Mouse (Mus musculus) limb, embryonic 14.5 days (tissue): ENCODE measurements around the gene Tcf12. TPM values are rescaled to one million over a fixed set of nuclear protein-coding genes. Genes with fewer than 3 reads are reported as not detected.

Experiments
- ATAC-seq: fragments of 200-750 bp; cut with Nextera tagmentation; 2 replicates; pipeline ENCODE4 v1.8.0; 2017; ENCODE audit warnings: low read depth, moderate number of reproducible peaks, moderate TSS enrichment; ENCODE audit not compliant: low FRiP score
- DNase-seq: peaks from one replicate; pipeline ENCODE4 v3.0.0-alpha.2; 2015; ENCODE audit warnings: low spot score
- H3K27ac ChIP-seq: fragments of 300-500 bp; sonication (generic); replicated peaks from 2 replicates; pipeline ENCODE4 v1.5.1; 2014; ENCODE audit warnings: low read depth, mild to moderate bottlenecking, low read length, moderate library complexity, mixed read lengths
- H3K27me3 ChIP-seq: fragments of 300-500 bp; sonication (generic); 2 replicates; pipeline ENCODE4 v1.6.1; 2014; ENCODE audit warnings: low read length, mixed read lengths; ENCODE audit not compliant: control insufficient read depth, insufficient read depth
- H3K36me3 ChIP-seq: fragments of 300-500 bp; sonication (generic); 2 replicates; pipeline ENCODE4 v1.6.1; 2014; ENCODE audit warnings: mild to moderate bottlenecking, low read length, moderate library complexity, mixed read lengths; ENCODE audit not compliant: control insufficient read depth, insufficient read depth
- H3K4me1 ChIP-seq: fragments of 300-500 bp; sonication (generic); 2 replicates; pipeline ENCODE4 v1.6.1; 2014; ENCODE audit warnings: antibody characterized with exemption, low read length, mixed read lengths; ENCODE audit not compliant: control insufficient read depth, insufficient read depth
- H3K4me2 ChIP-seq: fragments of 300-500 bp; sonication (generic); replicated peaks from 2 replicates; pipeline ENCODE4 v1.6.1; 2014; ENCODE audit warnings: low read depth, mild to moderate bottlenecking, low read length, moderate library complexity; ENCODE audit not compliant: severe bottlenecking
- H3K4me3 ChIP-seq: fragments of 300-500 bp; sonication (generic); replicated peaks from 2 replicates; pipeline ENCODE4 v1.5.1; 2014; ENCODE audit warnings: low read length
- H3K9ac ChIP-seq: fragments of 300-500 bp; sonication (generic); 2 replicates; pipeline ENCODE4 v1.6.1; 2014; ENCODE audit warnings: mild to moderate bottlenecking, low read depth, low read length, moderate library complexity; ENCODE audit not compliant: severe bottlenecking
- H3K9me3 ChIP-seq: fragments of 300-500 bp; sonication (generic); 2 replicates; pipeline ENCODE4 v1.6.1; 2016; ENCODE audit warnings: low read length; ENCODE audit not compliant: control insufficient read depth
- POLR2A ChIP-seq: fragments of 200-500 bp; IDR thresholded peaks from 2 replicates; pipeline ENCODE4 v1.8.0; 2012; ENCODE audit warnings: inconsistent platforms, mild to moderate bottlenecking, moderate library complexity, borderline replicate concordance; ENCODE audit not compliant: insufficient read depth, insufficient read length; ENCODE audit errors: extremely low read depth
- WGBS: fragments of 180-500 bp; shearing (Covaris S2); extraction: QIAGEN DNeasy Blood & Tissue Kit; methylation state at CpG from one replicate; pipeline ENCODE4 v1.1.7; 2014; 5-methylcytosine and 5-hydroxymethylcytosine counted together
- polyA plus RNA-seq, 2 experiments: library from polyadenylated mRNA; depleted of rRNA in 1 of 2; stranded (reverse) in 1 of 2; unstranded in 1 of 2; fragments of >200 nt; fragmentation: Nextera tagmentation in 1 of 2; extraction: Ambion mirVana in 1 of 2; gene quantifications; 2 replicates each; pipeline versions ENCODE4 v1.2.1 to v1.2.3; 2012 to 2014

Tcf12 gene
- polyA plus RNA-seq, 2 experiments, result 111 to 158 TPM

DNA sequence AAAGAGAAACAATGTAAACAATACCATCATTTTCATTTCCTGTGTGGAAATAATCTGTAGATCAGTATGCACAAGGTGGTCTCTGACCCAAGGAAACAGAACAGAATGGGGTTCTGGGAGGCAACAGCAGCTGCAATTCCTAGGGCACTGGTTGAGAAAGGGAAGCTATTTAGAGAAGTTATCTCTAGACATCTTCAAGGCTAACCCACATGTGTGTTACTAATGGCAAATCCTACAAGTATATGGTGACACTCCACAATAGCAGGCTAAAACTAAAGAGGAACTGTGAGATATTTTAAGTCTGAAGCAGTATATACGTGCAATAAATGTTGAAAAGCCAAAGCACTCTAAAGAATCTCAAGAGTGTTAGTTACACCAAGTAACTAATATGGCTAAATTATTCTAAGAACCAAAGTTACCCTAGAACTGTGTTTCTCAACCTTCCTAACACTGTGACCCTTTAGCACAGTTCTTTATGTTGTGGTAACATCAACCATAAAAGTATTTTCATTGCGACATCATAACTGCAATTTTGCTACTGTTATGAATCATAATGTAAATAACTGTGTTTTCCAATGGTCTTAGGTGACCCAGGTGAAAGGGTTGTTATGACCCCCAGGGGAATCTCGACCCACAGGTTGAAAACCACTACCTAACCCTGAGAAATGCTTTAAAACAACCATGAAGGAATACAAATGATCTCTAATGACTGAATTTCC lies 22.6 kb downstream of the Tcf12 start:
- no peak for ATAC-seq
- H3K4me1 ChIP-seq, result peaks cover 6% of the 10 kb centered on the region; the same call in 1 of the 2 replicates
- no peaks in the 10 kb centered on the region for H3K27me3 ChIP-seq
- H3K4me3 ChIP-seq, result no peak overlapping the region
- DNase-seq, result no peak
- no peak overlapping the region for H3K9ac ChIP-seq
- no peaks in the 10 kb centered on the region for H3K36me3 ChIP-seq
- no peaks in the 10 kb centered on the region for H3K9me3 ChIP-seq
- WGBS, result 82% methylated on average over 3 of the region's 3 CpGs
- H3K27ac ChIP-seq, result no peak overlapping the region
- no peak for TF ChIP-seq POLR2A
- H3K4me2 ChIP-seq, result no peak overlapping the region

GRCm38 (mm10) chr9:72085017-72085416 lies 26.7 kb downstream of the Tcf12 start:
- Histone ChIP-seq H3K9me3 (no peaks in the 10 kb centered on the region), H3K36me3 (no peaks in the 10 kb centered on the region), H3K27ac (no peak overlapping the region), H3K9ac (no peak overlapping the region), H3K4me2 (no peak overlapping the region), H3K27me3 (no peaks in the 10 kb centered on the region), H3K4me1 (peaks cover 7% of the 10 kb centered on the region; the same call in 1 of the 2 replicates), H3K4me3 (no peak overlapping the region)
- ATAC-seq (no peak), DNase-seq (no peak)
- no peak for TF ChIP-seq POLR2A
- 68% methylated on average over 3 of the region's 3 CpGs for WGBS

- no peak overlapping the region for H3K4me2 ChIP-seq
- H3K27me3 ChIP-seq, result no peaks in the 10 kb centered on the region
- H3K4me1 ChIP-seq, result peaks cover 7% of the 10 kb centered on the region; the same call in 1 of the 2 replicates
- no peak overlapping the region for H3K27ac ChIP-seq
- H3K9ac ChIP-seq, result no peak overlapping the region
- no peaks in the 10 kb centered on the region for H3K9me3 ChIP-seq
- ATAC-seq, result no peak
- DNase-seq, result no peak
- no peak overlapping the region for H3K4me3 ChIP-seq
- H3K36me3 ChIP-seq, result no peaks in the 10 kb centered on the region
- TF ChIP-seq POLR2A, result no peak
Measured at GRCm38 (mm10) chr9:72084131-72084530, 27.5 kb downstream of the Tcf12 start.

DNA sequence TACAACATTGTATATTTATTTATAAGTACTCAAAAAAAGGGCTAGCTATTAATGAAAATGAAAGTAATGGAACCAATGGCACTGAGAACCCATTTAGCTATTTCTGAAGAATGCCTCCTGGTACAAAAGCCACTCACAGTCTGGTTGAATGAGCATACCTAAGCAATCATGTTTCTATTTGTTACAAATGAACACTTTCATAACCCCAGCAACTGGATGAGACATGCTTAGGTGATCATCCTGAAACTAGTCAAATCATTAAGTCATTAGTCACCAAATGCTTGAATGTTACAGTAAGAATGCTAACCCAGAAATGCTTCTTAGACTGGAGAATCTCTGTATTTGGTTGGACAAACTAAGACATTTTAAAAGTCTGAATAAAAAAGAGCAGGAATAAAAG lies 35.5 kb downstream of the Tcf12 start:
- no peaks in the 10 kb centered on the region for H3K9me3 ChIP-seq
- H3K4me1 ChIP-seq, result no peaks in the 10 kb centered on the region
- no peak overlapping the region for H3K27ac ChIP-seq
- H3K9ac ChIP-seq, result no peak overlapping the region
- ATAC-seq (no peak), DNase-seq (no peak)
- no peaks in the 10 kb centered on the region for H3K36me3 ChIP-seq
- TF ChIP-seq POLR2A, result no peak
- no peaks in the 10 kb centered on the region for H3K27me3 ChIP-seq
- no peak overlapping the region for H3K4me2 ChIP-seq
- H3K4me3 ChIP-seq, result no peak overlapping the region

GRCm38 (mm10) chr9:72066151-72066550 lies 45.5 kb downstream of the Tcf12 start:
- DNase-seq (no peak), ATAC-seq (no peak)
- no peak for TF ChIP-seq POLR2A
- H3K36me3 ChIP-seq, result no peaks in the 10 kb centered on the region
- no peak overlapping the region for H3K4me2 ChIP-seq
- H3K9me3 ChIP-seq, result no peaks in the 10 kb centered on the region
- peaks cover 7% of the 10 kb centered on the region; the same call in 1 of the 2 replicates for H3K4me1 ChIP-seq
- H3K4me3 ChIP-seq, result no peak overlapping the region
- H3K9ac ChIP-seq, result no peak overlapping the region
- H3K27me3 ChIP-seq, result no peaks in the 10 kb centered on the region
- H3K27ac ChIP-seq, result no peak overlapping the region
